Mouse (Mus musculus): ENCODE data around the gene Nanos3. TPM values are rescaled to one million over a fixed set of nuclear protein-coding genes. Genes with fewer than 3 reads are reported as not detected.
A peak's percentile ranks its signal among the peaks of the same experiment; 100 is the strongest.

Gene Nanos3
- polyA plus RNA-seq, 1 experiment from 2014 or later: 0.89 TPM

DNA sequence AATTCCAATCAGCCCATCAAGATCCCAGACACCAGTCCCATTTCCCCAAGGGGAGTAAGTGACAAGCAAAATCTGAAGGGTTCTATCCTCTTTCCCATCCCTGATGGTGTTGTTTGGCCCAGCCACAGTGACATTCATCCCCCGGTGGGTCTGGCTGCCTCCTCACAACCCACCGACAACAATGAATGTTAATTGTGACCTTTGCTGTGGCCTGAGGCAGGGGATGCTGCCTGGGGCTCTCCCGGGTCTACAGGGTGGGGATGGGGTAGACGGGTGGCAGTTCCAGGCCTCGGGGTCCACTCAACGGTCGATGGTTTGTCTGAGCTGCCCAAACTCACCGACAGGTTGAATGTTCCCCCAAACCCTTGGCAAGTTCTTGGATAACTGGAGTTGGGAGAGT lies 6.4 kb downstream of the Nanos3 start:
- H3K27me3 ChIP-seq (replicated peaks; ENCODE audit: control insufficient read depth, insufficient read depth, low read length): no peaks in the 10 kb centered on the region
- ATAC-seq: no peak
- WGBS: 83% methylated on average over 8 of the region's 8 CpGs
- H3K9me3 ChIP-seq (ENCODE audit: control insufficient read depth, low read length): no peaks in the 10 kb centered on the region
- no peaks in the 10 kb centered on the region for H3K36me3 ChIP-seq (ENCODE audit: control insufficient read depth, insufficient read depth, low read length)
- no peak overlapping the region for H3K9ac ChIP-seq (ENCODE audit: low read depth, low read length)
- H3K4me3 ChIP-seq (ENCODE audit: low read length): no peak overlapping the region
- no peak overlapping the region for H3K27ac ChIP-seq (ENCODE audit: low read length)
- H3K4me1 ChIP-seq (ENCODE audit: control insufficient read depth, insufficient read depth, low read length): peaks cover 29% of the 10 kb centered on the region
- H3K4me2 ChIP-seq (ENCODE audit: low read depth, low read length): no peak overlapping the region

DNA sequence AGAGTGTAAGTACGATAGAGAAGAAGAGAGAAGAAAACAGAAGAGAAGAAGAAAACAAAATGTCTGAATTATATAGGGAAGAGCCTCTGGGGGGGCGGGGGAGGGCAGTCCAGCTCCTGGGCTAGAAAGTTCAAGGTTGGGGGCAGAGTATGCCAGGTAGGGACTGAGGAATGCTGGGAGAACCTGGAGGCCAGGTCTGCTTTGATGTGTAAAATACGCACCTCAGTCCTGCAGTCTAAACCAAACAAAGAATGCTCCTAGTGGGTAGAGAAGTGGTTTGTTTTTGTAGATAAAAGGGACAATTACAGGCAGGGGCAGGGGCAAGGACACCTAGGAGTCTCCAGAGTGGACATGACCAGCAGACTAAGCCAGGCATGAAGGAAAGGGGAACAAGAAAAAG lies 7.6 kb downstream of the Nanos3 start:
- no peaks in the 10 kb centered on the region for H3K9me3 ChIP-seq (ENCODE audit: control insufficient read depth, low read length)
- H3K4me2 ChIP-seq (ENCODE audit: low read depth, low read length): no peak overlapping the region
- H3K36me3 ChIP-seq (ENCODE audit: control insufficient read depth, insufficient read depth, low read length): peaks cover 5% of the 10 kb centered on the region; the same call in 1 of the 2 replicates
- WGBS: 81% methylated on average over 3 of the region's 3 CpGs
- ATAC-seq: no peak
- H3K27me3 ChIP-seq (replicated peaks; ENCODE audit: control insufficient read depth, insufficient read depth, low read length): no peaks in the 10 kb centered on the region
- H3K27ac ChIP-seq (ENCODE audit: low read length): no peak overlapping the region
- no peak overlapping the region for H3K9ac ChIP-seq (ENCODE audit: low read depth, low read length)
- H3K4me3 ChIP-seq (ENCODE audit: low read length): no peak overlapping the region
- H3K4me1 ChIP-seq (ENCODE audit: control insufficient read depth, insufficient read depth, low read length): peaks cover 22% of the 10 kb centered on the region

DNA sequence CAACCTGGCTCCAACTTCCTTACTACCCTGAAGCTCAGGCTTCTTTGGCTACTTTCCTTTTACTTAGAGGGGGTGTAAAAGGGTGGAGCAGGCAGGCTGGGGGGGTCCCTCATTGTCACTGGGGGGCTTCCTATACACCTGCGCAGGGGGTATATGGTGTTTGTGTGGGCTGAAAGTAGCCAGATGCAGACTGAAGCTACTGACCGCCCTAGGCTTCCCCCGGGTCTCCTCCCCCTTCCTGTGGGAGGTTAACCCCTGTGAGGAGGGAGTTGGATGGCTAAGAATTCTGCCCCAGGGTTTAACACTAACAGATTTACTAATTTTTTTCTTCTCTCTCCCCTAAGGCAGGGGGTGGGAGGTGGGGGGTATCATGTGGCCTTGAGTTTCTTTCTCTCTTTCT lies 8.5 kb downstream of the Nanos3 start:
- H3K27me3 ChIP-seq (replicated peaks; ENCODE audit: control insufficient read depth, insufficient read depth, low read length): no peaks in the 10 kb centered on the region
- H3K4me2 ChIP-seq (ENCODE audit: low read depth, low read length): no peak overlapping the region
- H3K4me3 ChIP-seq (ENCODE audit: low read length): no peak overlapping the region
- no peak overlapping the region for H3K27ac ChIP-seq (ENCODE audit: low read length)
- WGBS: 24% methylated on average over 3 of the region's 3 CpGs
- no peak overlapping the region for H3K9ac ChIP-seq (ENCODE audit: low read depth, low read length)
- H3K9me3 ChIP-seq (ENCODE audit: control insufficient read depth, low read length): no peaks in the 10 kb centered on the region
- peaks cover 5% of the 10 kb centered on the region for H3K36me3 ChIP-seq (ENCODE audit: control insufficient read depth, insufficient read depth, low read length)
- no peak for ATAC-seq
- peaks cover 22% of the 10 kb centered on the region for H3K4me1 ChIP-seq (ENCODE audit: control insufficient read depth, insufficient read depth, low read length)

DNA sequence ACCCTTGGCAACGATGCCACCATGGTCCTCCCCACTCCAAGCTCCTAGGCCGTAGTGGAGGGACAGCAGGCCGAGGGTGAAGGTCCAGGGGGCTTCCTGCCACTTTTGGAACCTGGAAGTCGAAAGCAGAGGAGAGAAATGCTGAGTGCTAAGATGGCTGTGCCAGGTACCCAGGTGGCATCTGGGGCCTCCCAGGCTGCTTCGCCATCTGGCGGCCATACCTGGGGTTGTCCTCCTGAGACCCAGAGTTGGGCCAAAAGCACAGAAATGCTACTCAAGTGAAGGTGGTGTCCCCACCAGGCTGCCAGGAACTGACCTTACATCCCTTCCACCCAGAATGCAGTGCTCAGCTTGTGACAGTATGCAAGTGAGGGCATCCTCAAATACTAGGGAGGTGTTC lies 11.2 kb downstream of the Nanos3 start:
- Histone ChIP-seq H3K36me3 (ENCODE audit: control insufficient read depth, insufficient read depth, low read length) (peaks cover 5% of the 10 kb centered on the region), H3K4me2 (ENCODE audit: low read depth, low read length) (no peak overlapping the region), H3K9ac (ENCODE audit: low read depth, low read length) (no peak overlapping the region), H3K4me3 (ENCODE audit: low read length) (no peak overlapping the region), H3K27me3 (replicated peaks; ENCODE audit: control insufficient read depth, insufficient read depth, low read length) (no peaks in the 10 kb centered on the region), H3K4me1 (ENCODE audit: control insufficient read depth, insufficient read depth, low read length) (peaks cover 3% of the 10 kb centered on the region; the same call in 1 of the 2 replicates), H3K9me3 (ENCODE audit: control insufficient read depth, low read length) (no peaks in the 10 kb centered on the region), H3K27ac (ENCODE audit: low read length) (no peak overlapping the region)
- 88% methylated on average over 6 of the region's 6 CpGs for WGBS
- ATAC-seq: no peak

DNA sequence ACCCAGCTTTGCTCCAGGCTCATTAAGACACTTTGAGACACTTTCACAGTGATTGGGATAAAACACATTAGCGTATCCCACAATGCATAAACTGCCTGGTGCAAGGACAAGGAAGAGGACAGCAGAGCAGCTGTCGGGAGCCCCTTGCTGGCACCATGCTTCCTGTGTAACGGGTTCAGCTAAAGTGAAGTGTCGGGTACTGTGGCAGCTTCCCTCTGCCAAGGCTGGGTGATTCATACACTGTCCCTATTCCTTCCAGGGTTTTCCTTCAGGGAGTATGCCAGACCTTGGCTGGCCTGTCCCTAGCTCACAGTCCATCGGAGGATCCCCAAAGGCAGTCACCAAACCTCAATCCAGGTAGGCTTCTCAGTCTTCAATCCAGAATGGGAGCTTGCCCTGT lies 14.9 kb downstream of the Nanos3 start:
- Histone ChIP-seq H3K27ac (ENCODE audit: low read length) (no peak overlapping the region), H3K27me3 (replicated peaks; ENCODE audit: control insufficient read depth, insufficient read depth, low read length) (no peaks in the 10 kb centered on the region), H3K4me2 (ENCODE audit: low read depth, low read length) (no peak overlapping the region), H3K9ac (ENCODE audit: low read depth, low read length) (no peak overlapping the region), H3K4me1 (ENCODE audit: control insufficient read depth, insufficient read depth, low read length) (no peaks in the 10 kb centered on the region), H3K4me3 (ENCODE audit: low read length) (no peak overlapping the region), H3K9me3 (ENCODE audit: control insufficient read depth, low read length) (no peaks in the 10 kb centered on the region), H3K36me3 (ENCODE audit: control insufficient read depth, insufficient read depth, low read length) (peaks cover 5% of the 10 kb centered on the region)
- no peak for ATAC-seq
- 94% methylated on average over 5 of the region's 5 CpGs for WGBS

DNA sequence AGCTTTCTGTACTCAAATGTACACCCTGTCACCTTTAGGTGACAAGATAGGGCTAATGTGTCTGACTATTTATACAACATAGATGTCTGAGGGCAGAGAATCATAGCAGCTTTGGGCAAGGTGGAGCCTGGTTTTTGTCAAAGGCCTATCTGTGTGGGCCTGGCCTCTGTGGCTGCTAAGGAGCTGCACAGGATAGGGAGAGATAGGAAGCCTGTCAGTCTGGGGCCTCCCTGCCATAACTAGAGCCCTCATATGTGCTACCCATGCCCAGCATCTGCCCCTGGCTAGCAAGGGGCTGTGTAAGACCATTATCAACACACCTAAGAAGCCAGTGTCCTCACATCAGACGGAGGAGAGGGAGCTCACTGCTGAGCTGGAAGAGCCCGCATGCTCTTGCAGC lies 17.3 kb downstream of the Nanos3 start:
- Histone ChIP-seq H3K27ac (ENCODE audit: low read length) (no peak overlapping the region), H3K4me3 (ENCODE audit: low read length) (no peak overlapping the region), H3K4me2 (ENCODE audit: low read depth, low read length) (no peak overlapping the region), H3K27me3 (replicated peaks; ENCODE audit: control insufficient read depth, insufficient read depth, low read length) (no peaks in the 10 kb centered on the region), H3K36me3 (ENCODE audit: control insufficient read depth, insufficient read depth, low read length) (peaks cover 1% of the 10 kb centered on the region; the same call in 1 of the 2 replicates), H3K4me1 (ENCODE audit: control insufficient read depth, insufficient read depth, low read length) (no peaks in the 10 kb centered on the region), H3K9ac (ENCODE audit: low read depth, low read length) (no peak overlapping the region), H3K9me3 (ENCODE audit: control insufficient read depth, low read length) (no peaks in the 10 kb centered on the region)
- no peak for ATAC-seq
- WGBS: 90% methylated on average over 2 of the region's 2 CpGs

DNA sequence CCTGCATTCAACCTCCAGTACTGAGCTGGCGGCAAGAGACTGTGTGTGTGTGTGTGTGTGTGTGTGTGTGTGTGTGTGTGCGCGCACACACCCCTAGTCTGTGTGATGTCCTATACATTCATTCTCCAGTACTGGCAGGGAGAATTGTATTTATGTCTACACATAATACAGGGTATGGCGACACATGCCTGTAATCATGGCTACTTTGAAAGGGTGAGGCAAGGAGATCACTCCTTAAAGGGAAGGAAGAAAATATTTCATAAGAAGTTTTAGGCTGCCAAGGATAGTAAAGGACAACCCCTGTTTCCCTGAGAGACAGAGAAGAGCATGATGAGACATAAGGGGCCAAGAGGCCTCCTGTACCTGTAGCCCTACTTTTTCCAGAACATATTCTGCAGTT lies 27.4 kb downstream of the Nanos3 start:
- Histone ChIP-seq H3K4me1 (ENCODE audit: control insufficient read depth, insufficient read depth, low read length) (no peaks in the 10 kb centered on the region), H3K27ac (ENCODE audit: low read length) (no peak overlapping the region), H3K27me3 (replicated peaks; ENCODE audit: control insufficient read depth, insufficient read depth, low read length) (no peaks in the 10 kb centered on the region), H3K4me3 (ENCODE audit: low read length) (no peak overlapping the region), H3K36me3 (ENCODE audit: control insufficient read depth, insufficient read depth, low read length) (no peaks in the 10 kb centered on the region), H3K4me2 (ENCODE audit: low read depth, low read length) (no peak overlapping the region), H3K9me3 (ENCODE audit: control insufficient read depth, low read length) (no peaks in the 10 kb centered on the region), H3K9ac (ENCODE audit: low read depth, low read length) (no peak overlapping the region)
- ATAC-seq: no peak
- 87% methylated on average over 4 of the region's 4 CpGs for WGBS

DNA sequence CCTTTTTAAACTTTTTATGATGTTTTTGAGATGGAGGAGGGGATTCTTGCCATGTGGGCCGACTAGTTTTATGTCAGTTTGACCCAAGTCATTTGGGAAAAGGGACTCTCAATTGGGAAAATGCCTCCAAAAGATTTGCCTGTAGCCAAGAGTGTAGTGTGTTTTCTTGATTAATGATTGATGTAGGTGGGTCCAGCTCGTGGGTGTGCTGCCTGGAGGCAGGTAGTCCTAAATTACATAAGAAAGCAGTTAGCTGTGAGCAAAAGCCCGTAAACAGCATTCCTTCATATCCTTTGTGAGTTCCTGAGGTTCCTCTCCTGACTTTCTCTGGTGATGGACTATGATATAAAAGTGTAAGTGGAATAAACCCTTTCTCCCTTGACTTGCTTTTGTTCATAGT lies 35.8 kb downstream of the Nanos3 start:
- H3K9me3 ChIP-seq (ENCODE audit: control insufficient read depth, low read length): no peaks in the 10 kb centered on the region
- H3K9ac ChIP-seq (ENCODE audit: low read depth, low read length): no peak overlapping the region
- peaks cover 20% of the 10 kb centered on the region for H3K4me1 ChIP-seq (ENCODE audit: control insufficient read depth, insufficient read depth, low read length)
- no peaks in the 10 kb centered on the region for H3K27me3 ChIP-seq (replicated peaks; ENCODE audit: control insufficient read depth, insufficient read depth, low read length)
- H3K4me2 ChIP-seq (ENCODE audit: low read depth, low read length): no peak overlapping the region
- 57% methylated on average over 3 of the region's 3 CpGs for WGBS
- H3K4me3 ChIP-seq (ENCODE audit: low read length): no peak overlapping the region
- no peak for ATAC-seq
- H3K36me3 ChIP-seq (ENCODE audit: control insufficient read depth, insufficient read depth, low read length): no peaks in the 10 kb centered on the region
- no peak overlapping the region for H3K27ac ChIP-seq (ENCODE audit: low read length)

DNA sequence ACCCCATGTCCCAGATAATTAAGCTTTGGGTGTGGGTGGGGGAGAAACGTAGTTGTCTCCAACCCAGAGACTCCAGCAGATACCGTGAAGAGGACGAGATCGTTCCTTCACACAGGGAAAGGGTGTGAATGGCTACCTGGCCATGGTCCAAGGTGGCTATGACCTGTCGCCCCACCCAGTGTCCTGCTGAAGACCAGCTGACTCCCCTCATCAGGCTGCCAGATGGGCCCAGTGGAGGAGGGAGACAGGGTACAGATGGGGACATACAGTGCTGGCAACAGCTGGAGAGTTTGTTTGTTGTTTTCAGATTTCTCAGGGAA lies 36.5 kb downstream of the Nanos3 start:
- peak overlapping the region; percentile 91; the same call in 1 of the 2 replicates for H3K9ac ChIP-seq (ENCODE audit: low read depth, low read length)
- no peaks in the 10 kb centered on the region for H3K27me3 ChIP-seq (replicated peaks; ENCODE audit: control insufficient read depth, insufficient read depth, low read length)
- peak overlapping the region; percentile 76; the same call in 1 of the 2 replicates for H3K4me3 ChIP-seq (ENCODE audit: low read length)
- H3K36me3 ChIP-seq (ENCODE audit: control insufficient read depth, insufficient read depth, low read length): peaks cover 5% of the 10 kb centered on the region
- 87% methylated on average over 5 of the region's 5 CpGs for WGBS
- no peaks in the 10 kb centered on the region for H3K9me3 ChIP-seq (ENCODE audit: control insufficient read depth, low read length)
- H3K27ac ChIP-seq (ENCODE audit: low read length): no peak overlapping the region
- peaks cover 20% of the 10 kb centered on the region for H3K4me1 ChIP-seq (ENCODE audit: control insufficient read depth, insufficient read depth, low read length)
- H3K4me2 ChIP-seq (ENCODE audit: low read depth, low read length): peak overlapping the region; percentile 86
- no peak for ATAC-seq

DNA sequence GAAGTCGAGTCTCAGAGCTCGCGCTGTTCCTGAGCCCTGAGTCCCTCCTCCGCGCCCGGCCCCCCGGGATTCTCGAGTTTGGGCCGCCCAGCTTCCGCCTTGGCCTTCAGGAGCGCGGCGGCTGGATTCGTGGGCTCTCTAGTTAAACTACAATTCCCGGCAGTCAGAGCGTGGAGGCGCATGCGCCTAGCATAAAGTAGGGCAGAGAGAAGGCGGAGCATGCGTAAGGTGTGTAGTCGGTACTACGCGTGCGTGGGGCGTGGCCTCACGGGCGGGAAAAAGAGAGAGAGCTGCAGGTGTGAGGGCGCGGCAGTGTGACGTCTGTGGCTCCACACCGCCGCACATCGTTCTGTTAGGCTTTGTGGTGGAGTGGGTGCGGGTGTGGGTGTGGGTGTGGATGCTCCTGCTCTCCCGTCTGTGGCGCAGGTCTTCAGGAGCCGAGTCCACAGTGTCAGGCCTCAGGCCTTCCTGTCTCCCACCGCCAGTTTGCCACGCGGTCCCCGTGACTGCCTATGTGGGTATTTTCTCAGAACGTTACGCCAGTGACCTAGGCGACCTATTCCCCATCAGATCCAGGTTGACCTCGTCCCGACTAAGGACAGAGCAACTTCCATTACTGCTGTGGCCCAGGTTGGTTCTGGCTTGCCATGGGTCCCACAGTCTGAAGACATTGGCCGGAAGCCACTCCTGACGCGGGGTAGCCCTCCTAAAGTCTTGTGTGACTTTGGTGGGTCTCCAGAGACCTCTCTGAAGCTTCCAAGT lies 37.1 kb downstream of the Nanos3 start, which contains the start of the genes Cc2d1a and 4930432K21Rik:
Gene Cc2d1a (minus strand): TSS at position 168 of the 762 bp plus-strand sequence.
Gene 4930432K21Rik (plus strand): TSS at position 257 of the 762 bp plus-strand sequence.
- no peaks in the 10 kb centered on the region for H3K27me3 ChIP-seq (replicated peaks; ENCODE audit: control insufficient read depth, insufficient read depth, low read length)
- ATAC-seq: peak; percentile 97
- peak within 1 kb of the TSS; percentile 76 for H3K4me3 ChIP-seq (ENCODE audit: low read length)
- H3K9ac ChIP-seq (ENCODE audit: low read depth, low read length): peak within 1 kb of the TSS; percentile 91
- peaks cover 20% of the 10 kb centered on the region for H3K4me1 ChIP-seq (ENCODE audit: control insufficient read depth, insufficient read depth, low read length)
- no peaks in the 10 kb centered on the region for H3K9me3 ChIP-seq (ENCODE audit: control insufficient read depth, low read length)
- H3K27ac ChIP-seq (ENCODE audit: low read length): peak within 1 kb of the TSS; percentile 93
- 15% methylated on average over 49 of the region's 49 CpGs for WGBS
- H3K4me2 ChIP-seq (ENCODE audit: low read depth, low read length): peak within 1 kb of the TSS; percentile 86
- peaks cover 9% of the 10 kb centered on the region for H3K36me3 ChIP-seq (ENCODE audit: control insufficient read depth, insufficient read depth, low read length)
